Mouse (Mus musculus) v-Abl transformed pro-B cells (cell line): ENCODE data around the gene Rabgap1l.

Source experiments
- in situ Hi-C, 2 experiments: fragments of 400-800 bp; cut with MboI; formaldehyde crosslinking; loops; one replicate each; pipeline ENCODE4 v1.15.1; 2025; ENCODE audit not compliant: unreplicated experiment in 2 of 2

The Rabgap1l gene

GRCm38 (mm10) chr1:160339374-160339773 lies 453.6 kb downstream of the Rabgap1l start:
- in situ Hi-C loops: no loop called here

- in situ Hi-C loops: no loop called here
These were observed 458.2 kb downstream of the Rabgap1l start for GRCm38 (mm10) chr1:160334791-160335190.

GRCm38 (mm10) chr1:160330828-160331227 lies 462.2 kb downstream of the Rabgap1l start:
- in situ Hi-C loops: no loop called here

- in situ Hi-C loops: no loop called here
These were observed 462.8 kb downstream of the Rabgap1l start for GRCm38 (mm10) chr1:160330222-160330621.

GRCm38 (mm10) chr1:160329788-160330187 lies 463.2 kb downstream of the Rabgap1l start:
- in situ Hi-C loops: no loop called here

- in situ Hi-C loops: no loop called here
These were observed 465.5 kb downstream of the Rabgap1l start for GRCm38 (mm10) chr1:160327531-160327930.

- in situ Hi-C loops: no loop called here
These were observed 467.5 kb downstream of the Rabgap1l start for GRCm38 (mm10) chr1:160325542-160325941.

- in situ Hi-C loops: no loop called here
These were observed 472.3 kb downstream of the Rabgap1l start for GRCm38 (mm10) chr1:160320690-160321089.

GRCm38 (mm10) chr1:160318057-160318725 lies 474.8 kb downstream of the Rabgap1l start:
- in situ Hi-C loops: no loop called here

- in situ Hi-C loops: no loop called here
These were observed 476.8 kb downstream of the Rabgap1l start for GRCm38 (mm10) chr1:160316239-160316638.

GRCm38 (mm10) chr1:160312658-160313057 lies 480.4 kb downstream of the Rabgap1l start:
- in situ Hi-C loops: no loop called here

GRCm38 (mm10) chr1:160311861-160312260 lies 481.1 kb downstream of the Rabgap1l start:
- in situ Hi-C loops: no loop called here

GRCm38 (mm10) chr1:160309951-160310350 lies 483.1 kb downstream of the Rabgap1l start:
- in situ Hi-C loops: loop anchor here in 1 of 2 experiments (10.0 kb wide), 1 partner anchor 65 kb away; no protein-coding TSS in a partner anchor

- in situ Hi-C loops: loop anchor here in 1 of 2 experiments (10.0 kb wide), 1 partner anchor 64 kb away; no protein-coding TSS in a partner anchor
These were observed 484.0 kb downstream of the Rabgap1l start for GRCm38 (mm10) chr1:160308996-160309395.

GRCm38 (mm10) chr1:160308498-160308897 lies 484.5 kb downstream of the Rabgap1l start:
- in situ Hi-C loops: loop anchor here in 1 of 2 experiments (10.0 kb wide), 1 partner anchor 64 kb away; no protein-coding TSS in a partner anchor

- in situ Hi-C loops: loop anchor here in 1 of 2 experiments (10.0 kb wide), 1 partner anchor 62 kb away; no protein-coding TSS in a partner anchor
These were observed 486.0 kb downstream of the Rabgap1l start for GRCm38 (mm10) chr1:160306866-160307616.

- in situ Hi-C loops: loop anchor here in 1 of 2 experiments (10.0 kb wide), 1 partner anchor 62 kb away; no protein-coding TSS in a partner anchor
These were observed 486.7 kb downstream of the Rabgap1l start for GRCm38 (mm10) chr1:160306336-160306735.

GRCm38 (mm10) chr1:160305826-160306225 lies 487.2 kb downstream of the Rabgap1l start:
- in situ Hi-C loops: loop anchor here in 1 of 2 experiments (10.0 kb wide), 1 partner anchor 61 kb away; no protein-coding TSS in a partner anchor

- in situ Hi-C loops: loop anchor here in 1 of 2 experiments (10.0 kb wide), 1 partner anchor 60 kb away; no protein-coding TSS in a partner anchor
These were observed 488.0 kb downstream of the Rabgap1l start for GRCm38 (mm10) chr1:160304969-160305498.

- in situ Hi-C loops: loop anchor here in 1 of 2 experiments (10.0 kb wide), 1 partner anchor 57 kb away; no protein-coding TSS in a partner anchor
These were observed 490.7 kb downstream of the Rabgap1l start for GRCm38 (mm10) chr1:160302268-160302667.

GRCm38 (mm10) chr1:160301156-160301555 lies 491.9 kb downstream of the Rabgap1l start:
- in situ Hi-C loops: loop anchor here in 1 of 2 experiments (10.0 kb wide), 1 partner anchor 56 kb away; no protein-coding TSS in a partner anchor
